Mouse (Mus musculus) cortical plate, adult 2 months (tissue): ENCODE data around the gene Mt1.

Source experiments
- CTCF ChIP-seq: fragments of 200-500 bp; IDR thresholded peaks from 2 replicates; pipeline ENCODE4 v1.5.1; 2011; ENCODE audit warnings: mild to moderate bottlenecking, control low read depth, low read length; ENCODE audit not compliant: insufficient read depth; ENCODE audit errors: extremely low read depth
- POLR2A ChIP-seq: fragments of 200-500 bp; IDR thresholded peaks from 2 replicates; pipeline ENCODE4 v1.6.1; 2011; ENCODE audit warnings: mild to moderate bottlenecking, low read length, control low read depth; ENCODE audit not compliant: insufficient read depth; ENCODE audit errors: extremely low read depth

DNA sequence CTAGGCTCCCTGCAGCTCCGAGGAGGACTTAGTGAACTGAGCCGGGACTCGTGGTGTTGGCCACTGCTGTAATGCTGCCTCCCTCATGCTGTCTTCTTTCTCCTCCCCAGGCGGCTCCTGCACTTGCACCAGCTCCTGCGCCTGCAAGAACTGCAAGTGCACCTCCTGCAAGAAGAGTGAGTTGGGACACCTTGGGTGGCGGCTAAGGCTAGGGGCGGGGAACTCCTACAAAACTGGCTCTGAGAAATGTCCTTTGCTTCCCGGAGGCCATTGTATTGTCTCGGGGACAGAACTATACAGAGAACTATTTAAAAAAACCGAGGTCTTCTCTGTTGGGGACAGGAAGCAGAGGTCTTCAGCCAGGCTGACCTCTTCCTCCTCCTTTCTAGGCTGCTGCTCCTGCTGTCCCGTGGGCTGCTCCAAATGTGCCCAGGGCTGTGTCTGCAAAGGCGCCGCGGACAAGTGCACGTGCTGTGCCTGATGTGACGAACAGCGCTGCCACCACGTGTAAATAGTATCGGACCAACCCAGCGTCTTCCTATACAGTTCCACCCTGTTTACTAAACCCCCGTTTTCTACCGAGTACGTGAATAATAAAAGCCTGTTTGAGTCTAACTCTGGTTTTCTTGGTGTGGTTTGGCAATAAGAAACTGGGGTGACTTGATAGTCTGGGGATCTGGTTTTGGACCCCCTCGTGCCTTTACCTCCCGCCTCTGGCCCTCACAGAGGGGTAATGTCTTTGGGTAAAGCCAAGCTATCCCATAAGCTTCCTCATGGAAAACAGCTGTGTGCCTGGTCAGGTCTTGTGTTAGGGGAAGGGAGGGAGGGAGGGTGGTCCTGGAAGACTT is 1.1 kb downstream of the Mt1 start:
- TF ChIP-seq POLR2A: no peak
- TF ChIP-seq CTCF: no peak
